Mouse (Mus musculus): ENCODE results near the gene Wrb. TPM values are rescaled to one million over a fixed set of nuclear protein-coding genes. Genes with fewer than 3 reads are reported as not detected.
"Not testable (repeated sequence)": the region's sequence is repeated elsewhere in the genome, so short reads cannot be mapped to it uniquely, and the experiment has no call there.

Wrb gene
- 51.3 and 52.3 TPM in 2 replicates for polyA plus RNA-seq (2015; fragmentation: Nextera tagmentation; extraction: Ambion mirVana)

- WGBS: under 1% methylated on average over 68 of the region's 68 CpGs
- peak within 1 kb of the TSS; percentile 76 for H3K4me2 ChIP-seq (replicated peaks)
- peak within 1 kb of the TSS; percentile 50 for H3K9ac ChIP-seq
- H3K4me1 ChIP-seq: peaks cover 20% of the 10 kb centered on the region
- H3K4me3 ChIP-seq (replicated peaks): peak within 1 kb of the TSS; percentile 82
- H3K9me3 ChIP-seq (replicated peaks): no peaks in the 10 kb centered on the region
- no peaks in the 10 kb centered on the region for H3K36me3 ChIP-seq
- H3K27me3 ChIP-seq: no peaks in the 10 kb centered on the region
- H3K27ac ChIP-seq (replicated peaks): peak within 1 kb of the TSS; percentile 31
- ATAC-seq (ENCODE audit: insufficient number of reproducible peaks, low FRiP score, low TSS enrichment, low read depth): peak; percentile 95
Observed at GRCm38 (mm10) chr16:96145110-96145800, at the start of gene Wrb. Wrb (plus strand) TSS chr16:96145407.

DNA sequence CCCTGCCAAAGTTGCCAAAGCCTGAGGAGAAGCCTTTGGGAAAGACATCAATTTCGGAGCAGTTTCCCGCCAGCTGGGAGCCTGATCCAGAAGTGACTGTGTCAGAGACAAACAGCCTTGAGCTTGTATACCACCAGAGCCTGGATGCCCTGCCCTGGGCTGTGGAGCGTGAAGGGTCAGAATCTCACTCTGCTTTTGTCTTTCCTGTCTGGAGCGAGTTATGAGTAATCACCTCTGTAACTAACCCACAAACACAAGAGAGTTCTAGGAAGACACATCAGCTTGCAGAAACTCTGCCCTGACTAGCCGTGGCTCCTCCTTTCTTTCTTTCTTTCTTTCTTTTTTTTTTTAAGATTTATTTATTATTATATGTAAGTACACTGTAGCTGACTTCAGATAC, 49.2 kb upstream of the Wrb start:
- Histone ChIP-seq H3K27me3 (no peaks in the 10 kb centered on the region), H3K4me3 (replicated peaks) (no peak overlapping the region), H3K9me3 (replicated peaks) (no peaks in the 10 kb centered on the region), H3K9ac (no peak overlapping the region), H3K27ac (replicated peaks) (no peak overlapping the region), H3K36me3 (no peaks in the 10 kb centered on the region), H3K4me1 (no peaks in the 10 kb centered on the region; the same call in 1 of the 2 replicates), H3K4me2 (replicated peaks) (no peak overlapping the region)
- no peak for ATAC-seq (ENCODE audit: insufficient number of reproducible peaks, low FRiP score, low TSS enrichment, low read depth)
- WGBS: 82% methylated on average over 5 of the region's 5 CpGs

GRCm38 (mm10) chr16:96097811-96098210, 47.4 kb upstream of the Wrb start:
- not testable (repeated sequence) for H3K4me2 ChIP-seq (replicated peaks); H3K9ac ChIP-seq; ATAC-seq (ENCODE audit: insufficient number of reproducible peaks, low FRiP score, low TSS enrichment, low read depth); H3K4me3 ChIP-seq (replicated peaks); H3K4me1 ChIP-seq; H3K27ac ChIP-seq (replicated peaks); H3K9me3 ChIP-seq (replicated peaks); H3K36me3 ChIP-seq; H3K27me3 ChIP-seq

GRCm38 (mm10) chr16:96103036-96103435, 42.2 kb upstream of the Wrb start:
- H3K27ac ChIP-seq (replicated peaks): no peak overlapping the region
- no peaks in the 10 kb centered on the region for H3K4me1 ChIP-seq
- no peaks in the 10 kb centered on the region for H3K36me3 ChIP-seq
- H3K4me3 ChIP-seq (replicated peaks): no peak overlapping the region
- H3K4me2 ChIP-seq (replicated peaks): no peak overlapping the region
- no peak for ATAC-seq (ENCODE audit: insufficient number of reproducible peaks, low FRiP score, low TSS enrichment, low read depth)
- WGBS: 51% methylated on average over 2 of the region's 2 CpGs
- H3K9me3 ChIP-seq (replicated peaks): no peaks in the 10 kb centered on the region
- H3K27me3 ChIP-seq: no peaks in the 10 kb centered on the region
- no peak overlapping the region for H3K9ac ChIP-seq

DNA sequence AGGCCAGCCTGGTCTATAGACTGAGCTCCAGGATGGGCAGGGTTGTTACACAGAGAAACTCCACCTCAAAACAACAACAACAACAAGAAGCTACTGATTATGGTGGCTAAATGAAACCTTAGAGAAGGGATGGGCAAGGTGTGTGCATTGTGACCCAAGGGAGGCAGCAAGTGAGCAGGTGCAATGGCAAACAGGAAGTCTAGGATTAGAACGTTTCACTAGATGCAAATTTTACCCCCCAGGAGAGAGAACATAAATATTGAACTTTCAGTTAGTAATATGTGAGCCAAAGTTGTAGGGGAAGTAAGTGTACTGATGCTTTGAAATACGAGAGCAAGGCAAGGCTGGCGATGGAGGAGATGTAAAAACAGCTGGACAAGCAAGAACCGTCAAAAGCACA, 35.5 kb upstream of the Wrb start:
- Histone ChIP-seq H3K9me3 (replicated peaks) (no peaks in the 10 kb centered on the region), H3K4me1 (no peaks in the 10 kb centered on the region), H3K27ac (replicated peaks) (no peak overlapping the region), H3K27me3 (no peaks in the 10 kb centered on the region), H3K9ac (no peak overlapping the region), H3K4me2 (replicated peaks) (no peak overlapping the region), H3K36me3 (no peaks in the 10 kb centered on the region), H3K4me3 (replicated peaks) (no peak overlapping the region)
- 51% methylated on average over 4 of the region's 4 CpGs for WGBS
- ATAC-seq (ENCODE audit: insufficient number of reproducible peaks, low FRiP score, low TSS enrichment, low read depth): no peak

- H3K36me3 ChIP-seq: no peaks in the 10 kb centered on the region
- 82% methylated on average over 5 of the region's 5 CpGs for WGBS
- H3K27ac ChIP-seq (replicated peaks): no peak overlapping the region
- no peak for ATAC-seq (ENCODE audit: insufficient number of reproducible peaks, low FRiP score, low TSS enrichment, low read depth)
- H3K27me3 ChIP-seq: no peaks in the 10 kb centered on the region
- no peaks in the 10 kb centered on the region for H3K4me1 ChIP-seq
- H3K4me2 ChIP-seq (replicated peaks): no peak overlapping the region
- no peak overlapping the region for H3K4me3 ChIP-seq (replicated peaks)
- no peaks in the 10 kb centered on the region for H3K9me3 ChIP-seq (replicated peaks)
- H3K9ac ChIP-seq: no peak overlapping the region
Observed at GRCm38 (mm10) chr16:96110655-96111345, 34.4 kb upstream of the Wrb start.

- Histone ChIP-seq H3K4me2 (replicated peaks) (no peak overlapping the region), H3K4me1 (no peaks in the 10 kb centered on the region), H3K4me3 (replicated peaks) (no peak overlapping the region), H3K36me3 (no peaks in the 10 kb centered on the region), H3K9me3 (replicated peaks) (no peaks in the 10 kb centered on the region), H3K9ac (no peak overlapping the region), H3K27ac (replicated peaks) (no peak overlapping the region), H3K27me3 (no peaks in the 10 kb centered on the region)
- no peak for ATAC-seq (ENCODE audit: insufficient number of reproducible peaks, low FRiP score, low TSS enrichment, low read depth)
- WGBS: 56% methylated on average over 2 of the region's 2 CpGs
Observed at GRCm38 (mm10) chr16:96112769-96113168, 32.4 kb upstream of the Wrb start.

DNA sequence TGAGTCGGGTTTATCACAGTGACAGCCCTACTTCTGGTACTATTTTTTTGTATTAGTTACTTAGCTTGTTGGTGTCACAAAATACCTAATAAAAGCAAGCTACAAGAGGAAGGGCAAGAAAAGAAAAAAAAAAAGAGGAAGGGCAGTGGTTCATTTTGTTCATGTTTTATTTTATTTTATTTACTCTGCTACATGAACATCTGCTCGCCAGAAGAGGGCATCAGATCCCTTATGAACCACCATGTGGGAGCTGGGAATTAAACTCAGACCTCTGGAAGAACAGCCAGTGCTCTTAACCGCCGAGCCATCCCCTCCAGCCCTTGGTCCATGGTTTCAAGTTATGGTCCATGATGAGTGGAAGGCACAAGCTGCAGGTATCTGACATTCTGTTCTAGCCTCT, 30.5 kb upstream of the Wrb start:
- Histone ChIP-seq H3K4me1 (no peaks in the 10 kb centered on the region), H3K4me2 (replicated peaks) (no peak overlapping the region), H3K27ac (replicated peaks) (no peak overlapping the region), H3K9me3 (replicated peaks) (no peaks in the 10 kb centered on the region), H3K27me3 (no peaks in the 10 kb centered on the region), H3K36me3 (no peaks in the 10 kb centered on the region), H3K4me3 (replicated peaks) (no peak overlapping the region), H3K9ac (no peak overlapping the region)
- WGBS: 44% methylated on average over 4 of the region's 4 CpGs
- ATAC-seq (ENCODE audit: insufficient number of reproducible peaks, low FRiP score, low TSS enrichment, low read depth): no peak

GRCm38 (mm10) chr16:96120022-96120623, 25.1 kb upstream of the Wrb start:
- no peaks in the 10 kb centered on the region for H3K9me3 ChIP-seq (replicated peaks)
- H3K4me1 ChIP-seq: peaks cover 3% of the 10 kb centered on the region; the same call in 1 of the 2 replicates
- 67% methylated on average over 4 of the region's 4 CpGs for WGBS
- H3K36me3 ChIP-seq: peaks cover 39% of the 10 kb centered on the region
- H3K4me2 ChIP-seq (replicated peaks): no peak overlapping the region
- no peak overlapping the region for H3K4me3 ChIP-seq (replicated peaks)
- H3K27ac ChIP-seq (replicated peaks): no peak overlapping the region
- H3K27me3 ChIP-seq: no peaks in the 10 kb centered on the region
- no peak overlapping the region for H3K9ac ChIP-seq
- no peak; the same call in 1 of the 2 replicates for ATAC-seq (ENCODE audit: insufficient number of reproducible peaks, low FRiP score, low TSS enrichment, low read depth)

DNA sequence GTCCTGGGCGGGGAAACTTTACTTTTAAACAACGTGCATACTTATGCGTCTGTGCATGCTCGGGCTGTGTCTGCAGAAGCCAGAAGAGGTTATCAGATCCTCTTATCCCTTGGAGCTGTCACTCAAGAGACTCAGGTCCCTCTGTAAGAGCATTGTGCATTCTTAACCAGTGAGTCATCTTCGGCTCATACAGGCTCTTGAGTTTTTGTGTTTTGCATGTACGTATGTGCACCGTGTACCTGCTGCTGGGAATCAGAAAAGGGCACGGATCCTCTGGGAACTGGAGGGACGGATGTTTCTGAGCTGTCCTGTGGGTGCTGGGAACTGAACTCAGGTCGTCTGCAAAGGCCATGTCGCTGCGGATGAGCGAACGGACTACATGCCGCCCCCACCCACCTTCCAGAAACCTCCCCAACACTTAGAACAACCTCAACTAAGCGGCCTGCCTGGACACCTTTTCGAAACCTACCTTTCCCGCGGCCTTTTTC, 18.5 kb upstream of the Wrb start:
- peaks cover 38% of the 10 kb centered on the region for H3K36me3 ChIP-seq
- peak overlapping the region; percentile 93 for H3K4me3 ChIP-seq (replicated peaks)
- peak overlapping the region; percentile 97 for H3K9ac ChIP-seq
- H3K4me2 ChIP-seq (replicated peaks): peak overlapping the region; percentile 76
- H3K27ac ChIP-seq (replicated peaks): peak overlapping the region; percentile 98
- 1% methylated on average over 19 of the region's 19 CpGs for WGBS
- peaks cover 27% of the 10 kb centered on the region for H3K4me1 ChIP-seq
- H3K27me3 ChIP-seq: no peaks in the 10 kb centered on the region
- no peaks in the 10 kb centered on the region for H3K9me3 ChIP-seq (replicated peaks)
- no peak for ATAC-seq (ENCODE audit: insufficient number of reproducible peaks, low FRiP score, low TSS enrichment, low read depth)

DNA sequence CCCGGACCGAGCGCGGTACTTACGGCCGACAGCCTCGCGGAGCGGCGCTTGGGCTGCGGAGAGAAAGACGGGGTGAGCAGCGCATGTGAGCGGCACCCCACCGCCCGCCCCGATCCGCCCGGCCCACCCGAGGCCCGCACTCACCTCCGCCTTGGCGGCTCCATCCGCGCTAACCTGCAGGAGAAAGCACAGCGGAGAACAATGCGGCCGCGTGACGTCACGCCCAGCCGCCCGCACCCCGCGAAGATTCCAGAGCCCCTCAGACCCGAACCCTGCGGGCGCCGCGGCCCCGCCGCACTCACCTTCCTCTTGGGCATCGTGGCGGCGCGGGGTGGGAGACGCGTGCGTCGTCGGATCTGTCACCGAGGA, 17.9 kb upstream of the Wrb start:
- Histone ChIP-seq H3K4me3 (replicated peaks) (peak overlapping the region; percentile 93), H3K27me3 (no peaks in the 10 kb centered on the region), H3K9me3 (replicated peaks) (no peaks in the 10 kb centered on the region), H3K27ac (replicated peaks) (peak overlapping the region; percentile 98), H3K9ac (peak overlapping the region; percentile 97), H3K4me2 (replicated peaks) (peak overlapping the region; percentile 76), H3K36me3 (peaks cover 37% of the 10 kb centered on the region), H3K4me1 (peaks cover 27% of the 10 kb centered on the region)
- WGBS: under 1% methylated on average over 52 of the region's 52 CpGs
- ATAC-seq (ENCODE audit: insufficient number of reproducible peaks, low FRiP score, low TSS enrichment, low read depth): peak; percentile 44

Measured in embryonic facial prominence, embryonic 15.5 days (tissue).